Mouse (Mus musculus) lung, postnatal 0 days (tissue): ENCODE results near the gene Nlgn2.

ENCODE experiments used
- CTCF ChIP-seq: IDR thresholded peaks from 2 replicates; pipeline ENCODE4 v1.5.1; 2016; ENCODE audit warnings: antibody characterized with exemption, mild to moderate bottlenecking
- EP300 ChIP-seq: IDR thresholded peaks from 2 replicates; pipeline ENCODE4 v1.6.1; 2016; ENCODE audit warnings: antibody characterized with exemption, mild to moderate bottlenecking, control low read depth

- TF ChIP-seq CTCF = no peak
- no peak for TF ChIP-seq EP300
Measured at GRCm38 (mm10) chr11:69877878-69878277, 40.3 kb upstream of the Nlgn2 start, which contains the start of gene Tmem95.
